Mouse (Mus musculus) bone marrow, adult 2 months (tissue): ENCODE results near the gene Fry.
"Not testable (repeated sequence)": the region's sequence is repeated elsewhere in the genome, so short reads cannot be mapped to it uniquely, and the experiment has no call there.

Experiments used
- CTCF ChIP-seq: fragments of 200-500 bp; IDR thresholded peaks from 2 replicates; pipeline ENCODE4 v1.5.1; 2011; ENCODE audit warnings: low read length, control low read depth; ENCODE audit not compliant: control insufficient read depth, insufficient read depth
- POLR2A ChIP-seq: fragments of 200-500 bp; IDR thresholded peaks from 2 replicates; pipeline ENCODE4 v1.6.1; 2011; ENCODE audit warnings: low read depth, mild to moderate bottlenecking, control low read depth, low read length, borderline replicate concordance; ENCODE audit not compliant: control insufficient read depth

DNA sequence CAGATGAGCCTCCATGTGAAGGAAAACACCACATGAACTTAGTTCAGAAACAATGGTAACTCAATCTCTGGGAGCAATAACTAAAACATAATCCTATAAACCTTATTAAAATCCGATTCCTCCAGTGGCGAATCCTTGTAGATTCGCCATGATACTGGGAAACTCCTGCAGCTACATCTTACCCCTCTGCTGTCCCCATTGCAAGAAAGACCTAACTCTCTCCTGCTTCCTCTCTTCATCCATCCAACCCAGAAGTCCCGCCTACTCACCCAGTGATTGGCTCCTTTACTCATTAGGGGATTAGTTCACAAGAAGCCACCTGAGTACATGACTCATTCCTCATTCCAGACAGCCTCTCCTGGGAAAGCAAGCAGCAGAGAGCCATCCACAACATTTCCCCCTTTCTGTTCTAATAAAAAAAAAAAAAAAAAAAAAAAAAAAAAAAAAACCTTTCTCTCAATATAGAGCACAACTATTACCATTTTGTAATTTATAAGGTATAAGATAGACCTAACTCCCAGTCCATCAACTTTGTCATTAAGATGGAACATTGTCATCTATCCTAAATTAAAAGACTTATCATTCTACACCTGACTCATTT, 373.2 kb downstream of the Fry start:
- TF ChIP-seq CTCF, POLR2A: not testable (repeated sequence)
